Comparison of ENCODE assay signal across 36 mouse cellular contexts in genomic region chr7:66702721-66703120, GRCm38 (mm10). TPM values are rescaled to one million over a fixed set of nuclear protein-coding genes. Genes with fewer than 3 reads are reported as not detected.
"Had no signal": no experiment of that assay in that cellular context is flagged by ENCODE, and none has a peak within 500 bp of the region (broad histone marks: within the 10 kb centered on the region; RNA-seq: fewer than 3 reads in every experiment).

No protein-coding gene starts in this region.

- H3K27ac ChIP-seq: left cerebral cortex, adult 2 months; limb, embryonic 10.5 days; limb, embryonic 12.5 days; limb, embryonic 13.5 days; limb, embryonic 15.5 days; liver, embryonic 12.5 days; liver, embryonic 13.5 days; liver, embryonic 14.5 days; liver, embryonic 15.5 days; lung, embryonic 15.5 days; macrophage; midbrain, embryonic 10.5 days; midbrain, embryonic 12.5 days; midbrain, embryonic 13.5 days; midbrain, embryonic 15.5 days; neural tube, embryonic 12.5 days had no signal

- H3K4me3 ChIP-seq: left cerebral cortex, adult 2 months; limb, embryonic 10.5 days; limb, embryonic 12.5 days; limb, embryonic 13.5 days; limb, embryonic 15.5 days; liver, embryonic 12.5 days; liver, embryonic 13.5 days; liver, embryonic 15.5 days; lung, embryonic 15.5 days; megakaryocyte, embryonic 14.5 days; midbrain, embryonic 10.5 days; midbrain, embryonic 12.5 days; midbrain, embryonic 13.5 days; midbrain, embryonic 15.5 days; myocyte; neural tube, embryonic 12.5 days had no signal

- H3K36me3 ChIP-seq: liver, embryonic 15.5 days; midbrain, embryonic 15.5 days had no signal

- DNase-seq: left cerebral cortex, postnatal 4 days; liver; liver, embryonic 13.5 days; liver, postnatal 0 days; lung, adult 18-20 months; lung, adult 2 months; lung, embryonic 14.5 days; lung, postnatal 10 days; lung, postnatal 14 days; lung, postnatal 36 days; lung, postnatal 4 days; midbrain, embryonic 14.5 days had no signal

- H3K9ac ChIP-seq: limb, embryonic 12.5 days; limb, embryonic 13.5 days; limb, embryonic 15.5 days; liver, embryonic 12.5 days; liver, embryonic 13.5 days; liver, embryonic 14.5 days; liver, embryonic 15.5 days; liver, postnatal 0 days; lung, embryonic 14.5 days; lung, embryonic 15.5 days; midbrain, embryonic 12.5 days; midbrain, embryonic 13.5 days; midbrain, embryonic 15.5 days; neural tube, embryonic 12.5 days had no signal

- H3K4me1 ChIP-seq: limb, embryonic 10.5 days; limb, embryonic 12.5 days; limb, embryonic 13.5 days; limb, embryonic 15.5 days; liver, embryonic 15.5 days; lung, embryonic 15.5 days; midbrain, embryonic 10.5 days; midbrain, embryonic 12.5 days; midbrain, embryonic 13.5 days; midbrain, embryonic 15.5 days; neural tube, embryonic 12.5 days had no signal

- ATAC-seq: liver, embryonic 12.5 days; liver, postnatal 0 days; midbrain, embryonic 13.5 days; midbrain, embryonic 15.5 days; midbrain, embryonic 16.5 days had no signal

- H3K4me2 ChIP-seq: limb, embryonic 12.5 days; limb, embryonic 13.5 days; limb, embryonic 15.5 days; liver, embryonic 11.5 days; liver, embryonic 12.5 days; liver, embryonic 13.5 days; liver, embryonic 15.5 days; lung, embryonic 14.5 days; lung, embryonic 15.5 days; midbrain, embryonic 11.5 days; midbrain, embryonic 12.5 days; midbrain, embryonic 13.5 days; midbrain, embryonic 15.5 days; neural tube, embryonic 12.5 days had no signal

- H3K27me3 ChIP-seq: limb, embryonic 12.5 days; limb, embryonic 13.5 days; limb, embryonic 15.5 days; liver, embryonic 12.5 days; liver, embryonic 13.5 days; liver, embryonic 15.5 days; lung, embryonic 15.5 days; megakaryocyte, embryonic 14.5 days; midbrain, embryonic 12.5 days; midbrain, embryonic 13.5 days; midbrain, embryonic 15.5 days; neural tube, embryonic 12.5 days had no signal

- H3K9me3 ChIP-seq: limb, embryonic 10.5 days; limb, embryonic 12.5 days; limb, embryonic 13.5 days; limb, embryonic 15.5 days; liver, embryonic 12.5 days; liver, embryonic 13.5 days; liver, embryonic 15.5 days; lung, embryonic 15.5 days; megakaryocyte, embryonic 14.5 days; midbrain, embryonic 10.5 days; midbrain, embryonic 12.5 days; midbrain, embryonic 13.5 days; midbrain, embryonic 15.5 days; neural tube, embryonic 12.5 days had no signal

RNA-seq across cellular contexts. Expression of gene Cers3, which starts 40.6 kb away (rescaled TPM):
- total RNA-seq: liver, adult 2 months; megakaryocyte progenitor cell, adult 5-6 weeks; megakaryocyte, adult 5-6 weeks; monocyte, adult 5-6 weeks had no signal
- polyA plus RNA-seq: liver, postnatal 0 days; macrophage had no signal
